Mouse (Mus musculus): ENCODE measurements around the gene Nup133.

The Nup133 gene

DNA sequence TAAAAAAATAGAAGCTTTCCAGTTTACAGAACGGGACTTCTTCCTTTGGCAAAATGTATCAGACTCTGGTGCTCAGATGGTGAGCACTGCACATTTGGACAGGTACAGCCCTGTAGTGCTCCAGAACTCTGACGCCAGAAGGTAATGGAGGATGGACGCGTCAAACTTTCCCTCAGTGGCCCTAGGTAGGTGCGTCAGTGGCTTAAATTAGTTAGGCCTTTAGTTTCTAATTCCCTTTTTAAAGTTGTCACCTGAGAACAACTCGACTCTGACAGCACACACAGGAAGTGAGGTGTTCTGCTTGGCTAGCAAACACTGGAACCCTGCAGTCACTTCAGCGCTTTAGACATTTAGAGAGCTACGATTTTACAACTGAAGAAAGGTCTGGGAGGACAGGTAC lies 4.6 kb upstream of the Nup133 start:
- no peak for DNase-seq (ENCODE audit: low read depth, low spot score)

DNA sequence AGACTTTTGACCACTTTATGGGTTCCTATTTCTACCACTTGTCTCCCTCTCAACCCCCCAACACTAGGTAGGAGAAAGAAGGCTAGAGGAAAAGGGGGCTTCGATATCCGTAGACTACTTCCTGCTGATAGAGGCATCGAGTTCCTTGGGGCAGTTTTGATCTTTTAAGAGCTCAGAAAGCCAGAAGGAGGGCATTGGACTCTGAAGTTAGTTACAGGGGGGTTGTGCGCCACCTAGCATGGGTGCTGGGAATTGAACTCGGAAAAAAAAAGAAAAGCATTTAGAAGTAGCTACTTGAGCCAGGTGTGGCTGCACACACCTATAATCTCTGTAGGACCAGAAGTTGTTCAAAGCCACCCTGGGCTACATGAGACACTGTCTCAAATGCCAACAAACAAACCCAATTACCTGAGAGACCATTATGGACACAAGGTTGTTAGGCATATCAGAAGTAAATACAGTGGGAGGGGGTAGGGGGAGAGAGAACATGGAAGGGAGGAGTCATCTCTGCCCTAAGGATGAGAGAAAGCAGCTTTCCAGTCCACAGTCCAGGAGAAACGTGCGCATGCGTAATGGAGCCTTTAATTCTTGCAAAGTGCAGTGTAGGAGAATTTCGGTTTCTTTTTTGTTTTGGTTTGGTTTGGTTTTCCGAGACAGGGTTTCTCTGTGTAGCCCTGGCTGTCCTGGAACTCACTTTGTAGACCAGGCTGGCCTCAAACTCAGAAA lies 1.2 kb upstream of the Nup133 start:
- DNase-seq (ENCODE audit: low read depth, low spot score) = peak; percentile 38

DNA sequence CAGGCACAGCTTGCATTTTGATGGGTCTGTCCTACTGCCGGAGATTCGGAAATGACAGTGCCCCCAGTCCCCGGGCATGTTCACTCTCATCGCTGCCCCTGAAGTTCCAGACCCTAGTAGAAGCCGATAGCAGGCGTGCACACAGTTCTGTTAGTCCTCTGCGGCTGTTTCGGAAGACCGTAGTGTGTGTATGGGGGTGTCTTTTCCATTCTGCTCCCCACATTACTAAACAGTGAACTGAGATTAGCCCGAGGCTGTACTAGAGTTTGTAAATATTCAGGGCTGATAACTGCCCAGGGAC lies 571 bp upstream of the Nup133 start:
- DNase-seq (ENCODE audit: low read depth, low spot score) = no peak

DNA sequence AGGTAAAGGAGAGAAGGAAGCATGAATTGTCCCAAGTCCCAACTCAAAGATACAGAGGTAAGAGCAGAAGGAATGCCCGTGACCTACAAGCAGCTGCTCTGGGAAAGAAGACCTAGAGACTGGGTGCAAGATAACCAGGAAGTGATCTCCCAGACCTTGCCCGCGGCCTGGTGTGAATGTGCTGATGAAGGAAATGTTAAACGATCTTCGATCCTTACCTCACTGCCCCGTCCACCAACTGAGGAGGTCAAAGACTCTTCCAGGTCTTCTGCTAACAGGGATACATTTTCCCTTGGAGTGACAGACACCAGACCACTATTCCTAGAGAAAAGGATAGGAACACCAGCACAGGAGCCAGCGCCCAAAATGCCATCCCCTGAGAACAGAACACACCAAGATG lies 20.0 kb downstream of the Nup133 start:
- no peak for DNase-seq (ENCODE audit: low read depth, low spot score)

DNA sequence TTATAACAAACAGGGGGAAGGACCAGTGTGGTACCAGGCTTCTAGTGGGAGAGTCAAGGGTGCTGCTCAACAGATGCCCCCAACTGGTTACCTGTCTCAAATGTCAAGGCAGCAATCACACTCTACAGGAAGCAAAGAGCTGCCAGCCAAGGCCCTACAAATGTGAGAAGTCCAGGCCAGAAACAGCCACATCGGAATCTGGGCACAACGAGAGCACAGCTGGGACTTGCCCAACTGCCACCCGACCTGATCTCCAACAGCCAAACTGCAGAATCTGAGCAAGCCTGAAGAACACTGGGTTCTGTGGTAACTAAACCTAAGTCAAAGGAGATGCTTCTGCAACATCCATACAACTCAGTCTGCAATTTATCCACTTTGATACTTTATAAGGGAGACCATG lies 23.4 kb downstream of the Nup133 start:
- peak; percentile 69 for DNase-seq (ENCODE audit: low read depth, low spot score)

DNA sequence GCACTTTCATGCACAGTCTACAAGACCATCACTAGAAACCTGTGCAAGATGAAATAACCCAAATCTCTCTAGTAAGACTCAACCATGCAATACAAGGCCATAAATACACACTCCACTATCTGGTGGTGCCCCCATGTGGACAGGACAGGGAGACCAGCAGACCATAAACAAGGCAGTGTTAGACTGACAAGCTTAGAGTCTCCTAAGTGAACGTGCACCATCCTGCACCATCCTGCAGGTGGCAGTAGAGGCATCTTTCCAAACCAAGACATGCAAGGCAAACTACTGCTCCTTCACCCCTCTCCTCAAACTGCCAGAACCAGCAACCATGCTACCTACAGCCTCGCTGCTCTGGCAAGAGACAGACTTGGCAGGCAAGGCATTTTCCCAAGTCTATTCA lies 24.3 kb downstream of the Nup133 start:
- peak; percentile 91 for DNase-seq (ENCODE audit: low read depth, low spot score)

DNA sequence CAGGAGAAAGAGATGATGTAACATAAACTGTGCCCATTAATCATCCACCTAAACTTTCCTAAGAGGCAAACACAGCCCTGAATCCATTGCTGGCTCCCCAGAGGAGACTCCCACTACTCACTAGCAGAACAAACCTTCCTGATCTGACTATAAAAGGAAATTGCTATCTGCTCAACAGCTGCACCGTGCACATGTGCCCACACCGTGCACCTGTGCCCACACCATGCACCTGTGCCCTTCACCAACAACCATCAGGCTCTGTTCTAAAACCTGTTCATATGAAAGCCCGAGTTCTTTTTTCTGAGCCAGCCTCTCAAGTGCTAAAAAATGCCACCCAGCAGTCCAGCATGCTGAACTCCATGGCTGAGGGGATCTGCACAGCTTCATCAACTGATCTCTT lies 34.4 kb downstream of the Nup133 start:
- DNase-seq (ENCODE audit: low read depth, low spot score) = no peak

DNA sequence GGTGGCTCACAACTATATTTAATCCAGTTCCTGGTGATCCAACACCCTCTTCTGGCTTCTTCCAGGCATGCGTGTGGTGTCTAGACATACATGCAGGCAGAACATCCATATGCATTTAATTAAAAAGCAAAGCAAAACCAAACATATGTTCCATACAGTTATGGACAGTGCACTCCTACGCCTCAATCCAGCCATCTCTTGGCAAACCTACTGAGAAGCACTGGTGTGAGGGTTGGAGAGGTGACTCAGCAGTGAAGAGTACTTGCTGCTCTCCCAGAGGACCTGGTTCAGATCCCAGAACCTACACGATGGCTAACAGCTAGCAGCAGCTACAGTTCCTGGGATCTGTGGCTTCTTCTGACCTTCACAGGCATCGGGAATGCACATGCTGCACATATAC lies 36.8 kb downstream of the Nup133 start:
- no peak for DNase-seq (ENCODE audit: low read depth, low spot score)

DNA sequence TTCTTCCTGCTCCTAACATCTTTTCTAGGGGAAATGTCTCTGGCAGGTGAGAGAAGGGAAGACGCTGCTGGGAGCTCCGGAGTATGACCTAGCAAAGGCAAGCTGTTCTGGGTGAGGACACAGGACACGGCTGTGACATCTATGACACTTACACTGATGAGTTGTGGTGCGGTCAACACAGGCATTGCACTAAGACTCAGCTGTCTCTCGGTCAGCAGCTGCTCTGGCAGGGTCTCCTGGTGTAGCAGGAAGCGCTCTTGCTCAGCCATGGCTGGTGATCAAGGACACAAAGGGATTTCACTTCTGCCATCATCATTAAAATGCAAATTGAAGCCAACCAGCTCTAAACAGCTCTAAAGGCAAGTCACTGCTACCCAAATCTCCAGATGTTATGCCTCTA lies 41.5 kb downstream of the Nup133 start:
- DNase-seq (ENCODE audit: low read depth, low spot score) = no peak

DNA sequence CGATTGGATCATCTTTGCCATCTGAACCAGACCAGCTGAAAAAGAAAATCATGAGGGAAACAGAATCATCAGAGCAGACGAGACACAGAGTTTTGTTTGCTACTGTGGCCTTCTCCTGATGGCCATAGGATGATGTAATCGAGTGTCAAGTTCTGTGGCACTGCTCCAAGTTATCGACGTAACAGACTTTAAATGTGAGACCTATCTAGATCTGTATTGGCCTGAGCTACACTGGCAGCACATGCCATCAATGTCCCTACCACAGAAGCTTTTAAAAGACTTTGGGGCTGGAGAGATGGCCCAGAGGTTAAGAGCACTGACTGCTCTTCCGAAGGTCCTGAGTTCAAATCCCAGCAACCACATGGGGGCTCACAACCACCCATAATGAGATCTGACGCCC lies 46.4 kb downstream of the Nup133 start:
- DNase-seq (ENCODE audit: low read depth, low spot score) = peak; percentile 69

DNA sequence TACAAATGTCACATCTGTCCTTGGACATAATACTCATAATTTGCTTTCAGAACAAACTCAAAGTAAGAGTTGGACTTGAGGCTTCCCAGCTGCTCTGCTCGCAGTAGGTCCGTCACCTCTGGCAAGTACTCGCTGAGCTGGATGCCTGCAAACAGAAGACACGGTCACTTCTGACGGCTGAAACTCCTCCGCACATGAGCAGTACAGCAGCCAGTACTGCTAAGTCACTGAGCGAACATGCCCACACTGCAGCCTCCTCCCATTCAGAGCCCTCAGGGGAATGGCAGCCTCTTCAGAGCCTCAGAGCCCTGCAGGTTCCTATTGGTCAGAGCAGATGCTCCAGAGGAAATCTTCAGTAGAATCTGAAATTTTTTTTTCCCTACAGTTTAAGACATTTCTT lies 49.7 kb downstream of the Nup133 start:
- DNase-seq (ENCODE audit: low read depth, low spot score) = no peak

DNA sequence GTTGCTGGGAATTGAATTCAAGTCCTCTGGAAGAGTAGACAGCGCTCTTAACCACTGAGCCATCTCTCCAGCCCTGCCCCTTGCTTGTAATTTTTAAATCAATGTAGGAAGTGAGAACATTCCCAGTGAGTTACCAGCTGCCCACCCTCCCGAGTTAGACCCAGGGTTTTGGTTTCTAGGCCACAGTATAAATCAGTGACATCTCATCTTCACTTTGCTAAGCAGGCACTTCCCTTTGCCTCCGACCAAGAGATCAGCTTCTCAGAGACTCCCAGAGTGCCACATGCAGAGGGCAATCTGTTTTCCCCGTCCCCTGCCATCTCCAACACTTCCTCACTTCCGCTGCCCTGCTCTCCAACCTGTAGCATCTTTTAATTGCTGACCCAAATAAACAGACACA lies 50.5 kb downstream of the Nup133 start:
- no peak for DNase-seq (ENCODE audit: low read depth, low spot score)

DNA sequence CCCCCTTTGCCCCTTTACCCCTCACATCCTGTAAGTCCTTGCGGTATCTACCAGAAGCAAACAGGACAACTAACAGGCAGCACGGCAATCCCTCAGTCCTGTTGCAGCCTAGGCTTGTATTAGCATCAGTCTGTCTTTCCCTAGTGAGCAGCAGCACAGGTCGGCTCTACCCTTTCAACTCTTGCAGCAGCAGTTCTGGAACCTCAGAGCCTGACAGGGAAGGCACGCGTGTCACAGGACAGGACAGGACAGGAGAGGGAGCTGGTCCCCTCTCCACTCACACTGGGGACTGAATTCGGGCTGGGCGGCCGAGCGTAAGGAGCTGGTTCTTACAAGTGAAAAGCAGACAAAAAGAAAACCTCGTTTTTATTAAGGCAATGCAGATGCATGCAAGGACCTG lies 52.3 kb downstream of the Nup133 start:
- DNase-seq (ENCODE audit: low read depth, low spot score) = no peak

DNA sequence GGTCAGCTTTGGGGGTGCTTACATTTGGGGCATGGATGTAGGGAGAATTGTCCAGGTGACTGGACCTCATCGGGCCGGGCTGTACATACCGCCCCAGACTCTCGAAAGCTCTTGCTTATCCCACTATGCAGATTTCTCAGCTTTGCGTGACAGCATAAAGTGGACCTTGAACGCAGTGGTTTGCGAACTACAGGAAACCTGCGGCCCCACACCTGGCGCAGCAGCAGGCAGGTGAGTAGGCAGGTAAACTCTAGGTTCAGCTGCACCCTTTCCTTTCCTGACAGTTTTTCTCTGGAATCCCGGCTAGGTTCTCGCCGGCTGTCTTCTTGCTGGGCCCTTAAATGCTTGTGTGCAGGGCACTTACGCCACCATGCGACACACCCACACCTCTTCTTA lies 52.7 kb downstream of the Nup133 start:
- no peak for DNase-seq (ENCODE audit: low read depth, low spot score)

DNA sequence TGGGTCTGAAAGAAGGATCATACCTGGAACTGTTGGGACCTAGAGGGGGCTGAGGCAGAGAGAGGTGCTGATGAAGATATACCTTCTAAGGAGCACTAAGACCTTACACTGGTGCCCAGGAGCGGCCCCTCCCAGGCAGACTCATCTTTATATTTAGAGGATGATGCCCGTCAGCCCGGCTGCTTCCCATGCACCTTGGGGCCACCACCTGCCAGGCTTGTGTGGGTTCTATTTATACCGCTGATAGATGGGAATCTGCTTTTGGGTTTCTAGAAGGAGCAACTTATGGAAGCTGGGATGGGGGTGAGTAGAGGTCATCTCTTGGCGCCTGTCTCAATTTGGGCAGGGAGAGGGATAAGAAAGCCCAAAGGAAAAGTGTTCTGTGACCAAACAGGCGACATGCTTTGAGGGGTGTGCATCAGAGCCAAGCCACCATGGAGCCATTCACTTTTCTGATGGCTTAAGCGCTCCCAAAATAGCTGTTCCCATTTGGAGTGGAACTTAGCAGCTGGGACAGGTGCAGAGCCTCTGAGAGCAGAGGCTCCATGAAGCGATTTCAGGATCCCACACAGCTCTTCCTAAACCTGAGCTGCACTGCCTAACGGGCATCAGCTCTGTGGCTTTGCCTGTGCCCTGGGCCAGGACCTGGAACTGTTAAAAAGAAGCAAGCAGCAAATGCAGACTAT lies 53.2 kb downstream of the Nup133 start:
- peak; percentile 93 for DNase-seq (ENCODE audit: low read depth, low spot score)

DNA sequence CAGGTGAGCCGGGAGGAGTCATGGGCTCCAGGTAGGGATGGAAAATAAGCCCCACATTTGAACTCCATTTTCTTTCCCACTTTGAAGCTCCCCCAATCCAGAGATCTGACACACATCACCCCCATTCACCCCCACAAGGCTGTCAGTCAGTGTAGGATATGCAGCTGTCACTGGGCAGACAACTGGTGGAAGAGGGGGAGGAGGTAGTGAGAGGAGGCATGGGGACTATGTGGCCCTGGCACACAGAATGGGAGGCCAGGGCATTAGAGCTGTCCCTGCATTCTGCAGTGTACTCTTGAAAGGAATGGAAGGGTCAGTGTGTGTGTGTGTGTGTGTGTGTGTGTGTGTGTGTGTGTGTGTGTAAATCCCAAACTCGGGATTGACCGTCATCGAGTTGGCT lies 53.8 kb downstream of the Nup133 start:
- DNase-seq (ENCODE audit: low read depth, low spot score) = peak; percentile 95

DNA sequence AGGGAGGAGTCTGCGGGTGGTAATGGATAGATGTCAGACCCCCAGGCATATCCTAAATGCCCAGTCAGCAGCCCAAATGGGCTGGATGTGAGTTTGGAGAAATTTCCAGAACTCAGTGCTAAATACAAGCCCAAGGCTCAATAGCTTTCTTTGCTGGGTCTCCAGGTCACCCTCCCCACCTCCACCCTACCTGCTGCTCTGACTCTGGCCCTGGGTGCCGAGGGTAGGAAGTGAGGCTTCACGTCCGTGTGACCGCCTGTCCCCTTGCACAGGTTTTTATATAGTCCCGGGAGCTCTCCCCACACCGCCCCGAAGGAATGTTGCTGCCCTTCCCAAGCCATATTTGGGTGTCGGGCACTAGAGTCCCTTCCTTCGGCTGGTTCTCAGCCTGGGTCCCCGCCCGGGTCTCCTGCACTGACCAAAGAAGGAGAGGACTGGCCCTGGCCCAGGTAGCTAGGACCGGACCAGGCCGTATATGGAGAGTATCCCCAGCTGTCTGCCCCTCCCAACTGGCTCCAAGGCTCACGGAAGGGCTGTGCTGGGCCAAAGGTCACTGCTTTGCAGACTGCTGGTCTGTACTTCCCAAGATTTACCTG lies 54.5 kb downstream of the Nup133 start, which contains the start of gene Acta1:
TSS of gene Acta1 (minus strand) at position 250 of the 596 bp plus-strand sequence.
- peak; percentile 98 for DNase-seq (ENCODE audit: low read depth, low spot score)

DNA sequence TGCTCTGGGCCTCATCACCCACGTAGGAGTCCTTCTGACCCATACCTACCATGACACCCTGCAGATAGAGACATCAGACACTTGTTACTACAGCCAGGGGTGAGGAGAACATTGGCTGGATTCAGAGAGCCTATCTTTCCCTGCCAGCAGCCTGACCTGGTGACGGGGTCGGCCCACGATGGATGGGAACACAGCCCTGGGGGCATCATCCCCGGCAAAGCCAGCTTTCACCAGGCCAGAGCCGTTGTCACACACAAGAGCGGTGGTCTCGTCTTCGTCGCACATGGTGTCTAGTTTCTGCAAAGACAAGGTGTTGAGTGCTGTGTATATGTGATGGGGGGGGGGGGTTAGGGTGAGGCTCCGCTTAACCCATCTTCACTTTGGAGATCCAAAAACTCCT lies 55.7 kb downstream of the Nup133 start:
- no peak for DNase-seq (ENCODE audit: low read depth, low spot score)

DNA sequence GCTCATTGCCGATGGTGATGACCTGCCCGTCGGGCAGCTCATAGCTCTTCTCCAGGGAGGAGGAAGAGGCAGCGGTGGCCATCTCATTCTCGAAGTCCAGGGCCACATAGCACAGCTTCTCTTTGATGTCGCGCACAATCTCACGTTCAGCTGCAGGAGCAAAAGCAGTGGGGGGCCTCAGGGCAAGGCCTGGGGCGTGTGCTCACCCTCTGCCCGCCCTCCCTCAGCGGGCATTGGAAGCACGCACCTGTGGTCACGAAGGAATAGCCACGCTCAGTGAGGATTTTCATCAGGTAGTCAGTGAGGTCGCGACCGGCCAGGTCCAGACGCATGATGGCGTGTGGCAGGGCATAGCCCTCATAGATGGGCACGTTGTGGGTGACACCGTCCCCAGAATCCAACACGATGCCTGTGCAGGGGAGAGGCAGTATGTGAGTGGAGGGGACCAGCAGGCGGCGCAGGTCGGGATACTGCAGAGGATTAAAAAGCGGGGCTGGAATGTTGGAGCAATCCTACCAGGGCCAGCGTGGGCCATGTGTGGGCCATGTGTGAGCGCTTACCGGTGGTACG lies 56.4 kb downstream of the Nup133 start:
- DNase-seq (ENCODE audit: low read depth, low spot score) = no peak

DNA sequence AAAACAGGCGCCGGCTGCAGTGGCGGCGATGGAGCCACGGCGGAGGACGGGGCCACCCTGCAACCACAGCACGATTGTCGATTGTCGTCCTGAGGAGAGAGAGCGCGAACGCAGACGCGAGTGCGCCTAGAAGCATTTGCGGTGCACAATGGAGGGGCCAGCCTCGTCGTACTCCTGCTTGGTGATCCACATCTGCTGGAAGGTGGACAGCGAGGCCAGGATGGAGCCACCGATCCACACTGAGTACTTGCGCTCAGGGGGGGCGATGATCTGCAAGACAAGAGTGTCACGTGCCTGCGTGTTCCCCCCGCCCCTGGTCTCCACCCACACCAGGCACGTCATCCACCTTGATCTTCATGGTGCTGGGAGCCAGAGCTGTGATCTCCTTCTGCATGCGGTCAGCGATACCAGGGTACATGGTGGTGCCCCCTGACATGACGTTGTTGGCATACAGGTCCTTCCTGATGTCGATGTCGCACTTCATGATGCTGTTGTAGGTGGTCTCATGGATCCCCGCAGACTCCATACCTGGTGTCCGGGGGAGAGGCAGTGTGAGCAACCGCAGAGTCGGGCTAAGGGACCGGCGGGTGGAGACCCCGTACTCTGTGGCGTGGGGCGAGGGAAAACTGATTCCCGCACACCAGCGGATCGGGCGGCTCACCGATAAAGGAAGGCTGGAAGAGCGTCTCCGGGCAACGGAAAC lies 57.0 kb downstream of the Nup133 start:
- DNase-seq (ENCODE audit: low read depth, low spot score) = peak; percentile 79

DNA sequence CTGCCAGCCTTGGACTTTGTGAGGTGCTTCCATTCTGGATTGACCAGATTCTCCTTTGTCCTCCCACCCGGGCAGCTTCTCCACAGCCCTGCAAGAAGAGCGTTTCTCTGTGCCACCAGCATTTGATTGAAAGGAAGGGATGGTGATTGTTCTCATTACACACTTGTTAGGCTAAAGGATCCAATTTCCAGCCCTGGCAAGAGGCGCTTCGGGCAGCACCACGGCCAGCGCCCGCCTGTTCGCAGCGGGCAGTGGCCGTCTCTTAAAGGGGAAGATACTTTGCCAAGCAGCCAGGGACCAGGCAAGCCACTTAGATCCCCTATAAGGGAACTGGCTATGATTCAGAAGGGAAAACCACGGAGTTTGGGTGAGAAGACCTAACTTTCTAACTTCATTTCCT lies 57.8 kb downstream of the Nup133 start:
- no peak for DNase-seq (ENCODE audit: low read depth, low spot score)

DNA sequence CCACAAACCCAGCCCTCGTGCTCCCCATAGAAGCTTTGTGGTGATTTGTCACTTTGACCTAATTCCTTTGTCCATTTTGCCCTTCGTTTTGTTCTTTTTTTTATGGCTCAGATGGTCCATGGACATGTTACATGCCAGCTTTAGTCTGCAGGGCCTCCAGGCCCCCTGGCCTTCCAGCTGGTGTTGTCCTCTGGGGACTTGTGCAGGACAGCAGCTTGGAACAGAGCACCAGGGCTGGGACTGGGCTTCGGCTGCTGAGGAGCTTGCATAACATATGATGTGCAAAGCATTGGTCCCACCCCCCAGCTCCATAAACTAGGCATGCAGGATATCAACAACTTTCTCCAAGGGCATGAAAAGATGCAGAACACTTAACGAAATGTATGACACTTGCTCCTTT lies 59.3 kb downstream of the Nup133 start:
- DNase-seq (ENCODE audit: low read depth, low spot score) = no peak

All from skeletal muscle tissue, adult 2 months (tissue).